28 mouse cellular contexts compared by ENCODE assay signal in genomic region chr3:136749951-136750350, GRCm38 (mm10).
DNase-seq lines count a peak whose midpoint lies in the region; ATAC-seq and TF ChIP-seq lines count a peak whose summit lies in the region.
"Had no signal": no experiment of that assay in that cellular context is flagged by ENCODE, and none has a peak within 500 bp of the region (broad histone marks: within the 10 kb centered on the region; RNA-seq: fewer than 3 reads in every experiment).

No protein-coding gene starts in this region.

- ATAC-seq in neural tube, embryonic 11.5 days (ENCODE audit: insufficient read depth, low FRiP score, low TSS enrichment), result peak; percentile 40; the same call in 1 of the 2 replicates
- ATAC-seq in liver, embryonic 16.5 days (ENCODE audit: low read depth), result peak; percentile 32; the same call in 1 of the 2 replicates
- ATAC-seq: hindbrain, postnatal 0 days; intestine, embryonic 16.5 days had no signal

- H3K4me2 ChIP-seq in neural tube, embryonic 11.5 days (ENCODE audit: low read depth), result no peak overlapping the region
- H3K4me2 ChIP-seq in liver, embryonic 16.5 days (ENCODE audit: low read depth, low read length), result no peak overlapping the region
- H3K4me2 ChIP-seq: forebrain, embryonic 15.5 days; limb, embryonic 15.5 days; lung, embryonic 15.5 days; midbrain, embryonic 12.5 days; neural tube, embryonic 15.5 days had no signal

- no peaks in the 10 kb centered on the region for H3K27me3 ChIP-seq in neural tube, embryonic 11.5 days (ENCODE audit: control insufficient read depth, insufficient read depth, low read length)
- H3K27me3 ChIP-seq in liver, embryonic 16.5 days (ENCODE audit: control insufficient read depth, insufficient read depth, low read depth, low read length), result no peaks in the 10 kb centered on the region
- H3K27me3 ChIP-seq: forebrain, embryonic 15.5 days; limb, embryonic 15.5 days; lung, embryonic 15.5 days; midbrain, embryonic 12.5 days; neural tube, embryonic 15.5 days had no signal

- H3K9me3 ChIP-seq in neural tube, embryonic 11.5 days (ENCODE audit: control insufficient read depth, low read length), result no peaks in the 10 kb centered on the region
- no peaks in the 10 kb centered on the region for H3K9me3 ChIP-seq in liver, embryonic 16.5 days (replicated peaks; ENCODE audit: control insufficient read depth, low read length)
- H3K9me3 ChIP-seq: forebrain, embryonic 15.5 days; hindbrain, embryonic 10.5 days; limb, embryonic 10.5 days; limb, embryonic 15.5 days; lung, embryonic 15.5 days; midbrain, embryonic 12.5 days; neural tube, embryonic 15.5 days had no signal

- no peak overlapping the region for H3K4me3 ChIP-seq in layer of hippocampus, adult 2 months
- H3K4me3 ChIP-seq in neural tube, embryonic 11.5 days (ENCODE audit: low read depth, low read length), result no peak overlapping the region
- no peak overlapping the region for H3K4me3 ChIP-seq in liver, embryonic 16.5 days (ENCODE audit: low read depth, low read length)
- H3K4me3 ChIP-seq: forebrain, embryonic 15.5 days; hindbrain, embryonic 10.5 days; limb, embryonic 10.5 days; limb, embryonic 15.5 days; lung, embryonic 15.5 days; midbrain, embryonic 12.5 days; neural tube, embryonic 15.5 days had no signal

- 40% methylated on average over 2 of the region's 2 CpGs for WGBS in neural tube, embryonic 11.5 days
- WGBS in liver, embryonic 16.5 days (ENCODE audit: insufficient replicate concordance), result 45% methylated on average over 2 of the region's 2 CpGs

- H3K36me3 ChIP-seq in neural tube, embryonic 11.5 days (ENCODE audit: control insufficient read depth, insufficient read depth, low read length), result no peaks in the 10 kb centered on the region
- no peaks in the 10 kb centered on the region for H3K36me3 ChIP-seq in liver, embryonic 16.5 days (ENCODE audit: control insufficient read depth, insufficient read depth)
- H3K36me3 ChIP-seq: forebrain, embryonic 15.5 days; hindbrain, embryonic 10.5 days; limb, embryonic 10.5 days; limb, embryonic 15.5 days; lung, embryonic 15.5 days; midbrain, embryonic 12.5 days; neural tube, embryonic 15.5 days had no signal

- H3K27ac ChIP-seq in layer of hippocampus, adult 2 months, result peak overlapping the region; percentile 12; the same call in 1 of the 2 replicates
- no peak overlapping the region for H3K27ac ChIP-seq in neural tube, embryonic 11.5 days (ENCODE audit: low read depth, low read length)
- H3K27ac ChIP-seq in liver, embryonic 16.5 days (ENCODE audit: low read length), result no peak overlapping the region
- H3K27ac ChIP-seq: forebrain, embryonic 15.5 days; hindbrain, embryonic 10.5 days; hindbrain, postnatal 0 days; kidney, postnatal 0 days; limb, embryonic 10.5 days; limb, embryonic 15.5 days; lung, embryonic 15.5 days; midbrain, embryonic 12.5 days; neural tube, embryonic 15.5 days; stomach, postnatal 0 days had no signal

- TF ChIP-seq CTCF in layer of hippocampus, adult 2 months (conservative IDR thresholded peaks at IDR 0.05), result no peak

- no peak overlapping the region for H3K9ac ChIP-seq in neural tube, embryonic 11.5 days (ENCODE audit: low read length)
- no peak overlapping the region for H3K9ac ChIP-seq in liver, embryonic 16.5 days (ENCODE audit: low read depth, low read length)
- H3K9ac ChIP-seq: forebrain, embryonic 15.5 days; limb, embryonic 15.5 days; lung, embryonic 15.5 days; midbrain, embryonic 12.5 days; neural tube, embryonic 15.5 days had no signal

- H3K4me1 ChIP-seq in neural tube, embryonic 11.5 days (ENCODE audit: control insufficient read depth, insufficient read depth, low read length), result peaks cover 4% of the 10 kb centered on the region; the same call in 1 of the 2 replicates
- no peaks in the 10 kb centered on the region; the same call in 1 of the 2 replicates for H3K4me1 ChIP-seq in liver, embryonic 16.5 days (ENCODE audit: control insufficient read depth, low read depth, low read length)

- DNase-seq in layer of hippocampus, adult 2 months (ENCODE audit: low spot score in 2 of 2), result no peak
- DNase-seq in layer of hippocampus, postnatal 14 days (ENCODE audit: low spot score in 2 of 2), result no peak
- DNase-seq in neural tube, embryonic 11.5 days (ENCODE audit: low spot score), result no peak
- no peak for DNase-seq in neural tube, embryonic 10.5 days (ENCODE audit: extremely low spot score, low spot score)
- no peak for DNase-seq in lung, adult 18-20 months
- no peak for DNase-seq in heart, adult 11 months
- DNase-seq: adrenal gland, adult 8-10 months; B cell, adult 2 months; cerebellum, adult 11-12 months; cerebellum, postnatal 14 days; heart, postnatal 14 days; kidney, adult 8-10 months; kidney, postnatal 4 days; right cerebral cortex, postnatal 4 days; thymus, adult 18-20 months; thymus, postnatal 25 days had no signal
